Mouse (Mus musculus) embryonic fibroblast, embryonic 13.5 days (primary cell): ENCODE data around the gene Atp6ap2.

ENCODE experiments used
- CTCF ChIP-seq: IDR thresholded peaks from 2 replicates; pipeline ENCODE4 v1.5.1; 2011; ENCODE audit warnings: mild to moderate bottlenecking, control low read depth, low read length, moderate library complexity, borderline replicate concordance; ENCODE audit not compliant: insufficient read depth
- POLR2A ChIP-seq: IDR thresholded peaks from 2 replicates; pipeline ENCODE4 v1.6.1; 2011; ENCODE audit warnings: low read depth, mild to moderate bottlenecking, control low read depth, low read length, moderate library complexity

- TF ChIP-seq CTCF (no peak), POLR2A (no peak)
These were observed 58.1 kb downstream of the Atp6ap2 start for GRCm38 (mm10) chrX:12645531-12646304.
